Mouse (Mus musculus) limb, embryonic 14.5 days (tissue): ENCODE measurements at regions not wholly inside any gene's neighbourhood (a gene's known extent, or its start where the extent isn't known, plus 50 kb on each side); places are given as distances from the start of the nearest gene placed in this dataset.
A peak's percentile ranks its signal among the peaks of the same experiment; 100 is the strongest.

Source experiments
- ATAC-seq: fragments of 200-750 bp; cut with Nextera tagmentation; 2 replicates; pipeline ENCODE4 v1.8.0; 2017; ENCODE audit warnings: low read depth, moderate number of reproducible peaks, moderate TSS enrichment; ENCODE audit not compliant: low FRiP score
- DNase-seq: peaks from one replicate; pipeline ENCODE4 v3.0.0-alpha.2; 2015; ENCODE audit warnings: low spot score
- H3K27ac ChIP-seq: fragments of 300-500 bp; sonication (generic); replicated peaks from 2 replicates; pipeline ENCODE4 v1.5.1; 2014; ENCODE audit warnings: low read depth, mild to moderate bottlenecking, low read length, moderate library complexity, mixed read lengths
- H3K27me3 ChIP-seq: fragments of 300-500 bp; sonication (generic); 2 replicates; pipeline ENCODE4 v1.6.1; 2014; ENCODE audit warnings: low read length, mixed read lengths; ENCODE audit not compliant: control insufficient read depth, insufficient read depth
- H3K36me3 ChIP-seq: fragments of 300-500 bp; sonication (generic); 2 replicates; pipeline ENCODE4 v1.6.1; 2014; ENCODE audit warnings: mild to moderate bottlenecking, low read length, moderate library complexity, mixed read lengths; ENCODE audit not compliant: control insufficient read depth, insufficient read depth
- H3K4me1 ChIP-seq: fragments of 300-500 bp; sonication (generic); 2 replicates; pipeline ENCODE4 v1.6.1; 2014; ENCODE audit warnings: antibody characterized with exemption, low read length, mixed read lengths; ENCODE audit not compliant: control insufficient read depth, insufficient read depth
- H3K4me2 ChIP-seq: fragments of 300-500 bp; sonication (generic); replicated peaks from 2 replicates; pipeline ENCODE4 v1.6.1; 2014; ENCODE audit warnings: low read depth, mild to moderate bottlenecking, low read length, moderate library complexity; ENCODE audit not compliant: severe bottlenecking
- H3K4me3 ChIP-seq: fragments of 300-500 bp; sonication (generic); replicated peaks from 2 replicates; pipeline ENCODE4 v1.5.1; 2014; ENCODE audit warnings: low read length
- H3K9ac ChIP-seq: fragments of 300-500 bp; sonication (generic); 2 replicates; pipeline ENCODE4 v1.6.1; 2014; ENCODE audit warnings: mild to moderate bottlenecking, low read depth, low read length, moderate library complexity; ENCODE audit not compliant: severe bottlenecking
- H3K9me3 ChIP-seq: fragments of 300-500 bp; sonication (generic); 2 replicates; pipeline ENCODE4 v1.6.1; 2016; ENCODE audit warnings: low read length; ENCODE audit not compliant: control insufficient read depth
- POLR2A ChIP-seq: fragments of 200-500 bp; IDR thresholded peaks from 2 replicates; pipeline ENCODE4 v1.8.0; 2012; ENCODE audit warnings: inconsistent platforms, mild to moderate bottlenecking, moderate library complexity, borderline replicate concordance; ENCODE audit not compliant: insufficient read depth, insufficient read length; ENCODE audit errors: extremely low read depth
- WGBS: fragments of 180-500 bp; shearing (Covaris S2); extraction: QIAGEN DNeasy Blood & Tissue Kit; methylation state at CpG from one replicate; pipeline ENCODE4 v1.1.7; 2014; 5-methylcytosine and 5-hydroxymethylcytosine counted together

- Histone ChIP-seq H3K4me3 (0 out of 2 replicates have a peak overlapping the region, but pooled peaks have one; percentile 13), H3K27ac (no peak overlapping the region)
- no peak for ATAC-seq
Measured at GRCm38 (mm10) chr3:58333997-58334396, 80.5 kb upstream of the Tsc22d2 start.

GRCm38 (mm10) chr3:58335277-58335676, 79.2 kb upstream of the Tsc22d2 start:
- Histone ChIP-seq H3K9ac (no peak overlapping the region), H3K27me3 (no peaks in the 10 kb centered on the region), H3K36me3 (no peaks in the 10 kb centered on the region), H3K4me3 (no peak overlapping the region), H3K4me2 (no peak overlapping the region), H3K9me3 (no peaks in the 10 kb centered on the region), H3K27ac (no peak overlapping the region), H3K4me1 (peaks cover 12% of the 10 kb centered on the region; the same call in 1 of the 2 replicates)
- no peak for TF ChIP-seq POLR2A
- 37% methylated on average over 6 of the region's 6 CpGs for WGBS
- no peak for DNase-seq
- no peak; the same call in 1 of the 2 replicates for ATAC-seq

More at GRCm38 (mm10) chr3:58333997-58334396, 80.5 kb upstream of the Tsc22d2 start:
- Histone ChIP-seq H3K4me1 (peaks cover 12% of the 10 kb centered on the region; the same call in 1 of the 2 replicates), H3K36me3 (no peaks in the 10 kb centered on the region), H3K27me3 (no peaks in the 10 kb centered on the region), H3K9me3 (no peaks in the 10 kb centered on the region), H3K9ac (no peak overlapping the region), H3K4me2 (peak overlapping the region; percentile 22)
- WGBS = 25% methylated on average over 7 of the region's 7 CpGs
- peak; percentile 28 for DNase-seq
- no peak for TF ChIP-seq POLR2A

GRCm38 (mm10) chr3:58336135-58336534, 78.4 kb upstream of the Tsc22d2 start:
- H3K9me3 ChIP-seq = no peaks in the 10 kb centered on the region
- H3K4me3 ChIP-seq = no peak overlapping the region
- H3K4me1 ChIP-seq = peaks cover 12% of the 10 kb centered on the region; the same call in 1 of the 2 replicates
- H3K36me3 ChIP-seq = no peaks in the 10 kb centered on the region
- H3K27me3 ChIP-seq = no peaks in the 10 kb centered on the region
- no peak overlapping the region for H3K9ac ChIP-seq
- H3K27ac ChIP-seq = no peak overlapping the region
- H3K4me2 ChIP-seq = no peak overlapping the region
- no peak for ATAC-seq
- WGBS = 41% methylated on average over 5 of the region's 5 CpGs
- no peak for TF ChIP-seq POLR2A
- no peak for DNase-seq

GRCm38 (mm10) chr3:58336590-58336989, 77.9 kb upstream of the Tsc22d2 start:
- Histone ChIP-seq H3K4me3 (no peak overlapping the region), H3K9me3 (no peaks in the 10 kb centered on the region), H3K4me2 (no peak overlapping the region), H3K36me3 (no peaks in the 10 kb centered on the region), H3K27me3 (no peaks in the 10 kb centered on the region), H3K9ac (no peak overlapping the region), H3K4me1 (peaks cover 12% of the 10 kb centered on the region; the same call in 1 of the 2 replicates), H3K27ac (no peak overlapping the region)
- TF ChIP-seq POLR2A = no peak
- no peak for ATAC-seq
- no peak for DNase-seq
- WGBS = 66% methylated on average over 6 of the region's 6 CpGs

- ATAC-seq (no peak), DNase-seq (no peak)
- Histone ChIP-seq H3K27ac (no peak overlapping the region), H3K4me1 (peaks cover 2% of the 10 kb centered on the region; the same call in 1 of the 2 replicates), H3K27me3 (no peaks in the 10 kb centered on the region), H3K9ac (no peak overlapping the region), H3K36me3 (no peaks in the 10 kb centered on the region), H3K4me2 (no peak overlapping the region), H3K4me3 (no peak overlapping the region), H3K9me3 (no peaks in the 10 kb centered on the region)
- WGBS = 84% methylated on average over 7 of the region's 7 CpGs
- no peak for TF ChIP-seq POLR2A
Measured at GRCm38 (mm10) chr3:58338976-58339375, 75.5 kb upstream of the Tsc22d2 start.

GRCm38 (mm10) chr3:58342096-58342495, 72.4 kb upstream of the Tsc22d2 start:
- Histone ChIP-seq H3K4me3 (no peak overlapping the region), H3K4me1 (no peaks in the 10 kb centered on the region), H3K36me3 (no peaks in the 10 kb centered on the region), H3K9ac (no peak overlapping the region), H3K4me2 (no peak overlapping the region), H3K9me3 (no peaks in the 10 kb centered on the region), H3K27ac (no peak overlapping the region), H3K27me3 (no peaks in the 10 kb centered on the region)
- WGBS = 66% methylated on average over 1 of the region's 1 CpGs
- TF ChIP-seq POLR2A = no peak
- DNase-seq (no peak), ATAC-seq (no peak)
